Mouse (Mus musculus) cerebellum, adult 2 months (tissue): ENCODE data around the gene Csdc2.

ENCODE experiments used
- CTCF ChIP-seq: fragments of 200-500 bp; IDR thresholded peaks from 2 replicates; pipeline ENCODE4 v1.5.1; 2011; ENCODE audit warnings: low read depth, mild to moderate bottlenecking, control low read depth, low read length, moderate library complexity, borderline replicate concordance; ENCODE audit not compliant: insufficient read depth
- POLR2A ChIP-seq: fragments of 200-500 bp; IDR thresholded peaks from 2 replicates; pipeline ENCODE4 v1.6.1; 2011; ENCODE audit warnings: low read length, control low read depth, borderline replicate concordance; ENCODE audit not compliant: insufficient read depth

DNA sequence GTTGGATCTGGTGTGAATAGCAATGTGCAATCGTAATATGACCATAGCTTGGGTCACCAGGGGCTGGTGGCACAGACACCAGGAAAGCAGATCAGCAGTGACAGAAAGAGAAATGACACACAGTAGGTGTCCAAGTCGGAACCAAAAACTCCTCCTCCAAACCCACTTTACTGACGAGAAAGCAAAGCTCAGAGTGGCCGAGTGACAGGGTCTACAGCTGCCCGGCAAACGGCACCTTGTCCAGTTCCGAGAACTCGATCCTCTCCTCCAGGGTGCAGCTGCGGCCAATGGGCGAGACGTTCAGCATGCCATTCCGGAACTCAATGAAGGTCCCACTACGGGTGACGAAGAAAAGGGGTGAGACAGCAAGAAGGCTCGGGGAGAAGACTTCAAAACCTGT is 18.9 kb downstream of the Csdc2 start:
- no peak for TF ChIP-seq CTCF
- no peak for TF ChIP-seq POLR2A
